Mouse (Mus musculus) erythroblast, embryonic 14.5 days (primary cell): ENCODE measurements around the gene Polk.

Experiments used
- GATA1 ChIP-seq: IDR thresholded peaks from 2 replicates; pipeline ENCODE4 v1.6.1; 2012; ENCODE audit warnings: low read length, inconsistent platforms, mixed read lengths
- TAL1 ChIP-seq: IDR thresholded peaks from 3 replicates; pipeline ENCODE4 v1.6.1; 2012; ENCODE audit warnings: low read length, inconsistent platforms, mixed read lengths

GRCm38 (mm10) chr13:96458606-96459005 is 83.8 kb downstream of the Polk start:
- TF ChIP-seq GATA1, result no peak
- TF ChIP-seq TAL1, result no peak
